In genomic region chr10:89415478-89415877, GRCm38 (mm10) we compare ENCODE assay signal across 29 mouse cellular contexts. TPM values are rescaled to one million over a fixed set of nuclear protein-coding genes. Genes with fewer than 3 reads are reported as not detected.
A peak's percentile ranks its signal among the peaks of the same experiment; 100 is the strongest.
DNase-seq lines count a peak whose midpoint lies in the region; ATAC-seq lines count a peak whose summit lies in the region.
"Had no signal": no experiment of that assay in that cellular context is flagged by ENCODE, and none has a peak within 500 bp of the region (broad histone marks: within the 10 kb centered on the region; RNA-seq: fewer than 3 reads in every experiment).

No protein-coding gene starts in this region.

- DNase-seq in liver: peak; percentile 9
- no peak for DNase-seq in liver, embryonic 11.5 days (ENCODE audit: low spot score)
- DNase-seq in kidney, postnatal 4 days: no peak
- DNase-seq in gastrocnemius, postnatal 10 days: no peak
- DNase-seq: adrenal gland, postnatal 36 days; cerebellum, adult 11 months; cerebellum, adult 9-10 months; cerebellum, postnatal 36 days; embryo, embryonic 11 days; gastrocnemius, adult 2 months; kidney, adult 11 months; kidney, postnatal 36 days; left cerebral cortex, postnatal 4 days; lung, postnatal 10 days; thymus, postnatal 14 days had no signal

- H3K36me3 ChIP-seq in liver, embryonic 12.5 days: peaks cover 84% of the 10 kb centered on the region
- H3K36me3 ChIP-seq in liver, embryonic 11.5 days (ENCODE audit: control insufficient read depth, insufficient read depth, low read length): peaks cover 17% of the 10 kb centered on the region
- no peaks in the 10 kb centered on the region for H3K36me3 ChIP-seq in midbrain, embryonic 15.5 days (replicated peaks)
- H3K36me3 ChIP-seq in kidney, embryonic 15.5 days: peaks cover 64% of the 10 kb centered on the region
- H3K36me3 ChIP-seq: hindbrain, embryonic 15.5 days had no signal

- no peak overlapping the region for H3K9ac ChIP-seq in liver, embryonic 12.5 days
- no peak overlapping the region for H3K9ac ChIP-seq in liver, embryonic 11.5 days (ENCODE audit: low read depth, low read length)
- H3K9ac ChIP-seq in midbrain, embryonic 15.5 days: no peak overlapping the region
- H3K9ac ChIP-seq in kidney, embryonic 15.5 days: no peak overlapping the region
- H3K9ac ChIP-seq: embryonic facial prominence, embryonic 12.5 days; forebrain, embryonic 15.5 days; heart, embryonic 12.5 days; hindbrain, embryonic 15.5 days; liver, embryonic 15.5 days; midbrain, embryonic 12.5 days; neural tube, embryonic 13.5 days had no signal

- no peak overlapping the region for H3K4me3 ChIP-seq in liver, embryonic 12.5 days
- no peak overlapping the region for H3K4me3 ChIP-seq in liver, embryonic 11.5 days (ENCODE audit: low read depth, low read length)
- H3K4me3 ChIP-seq in midbrain, embryonic 15.5 days: no peak overlapping the region
- H3K4me3 ChIP-seq in kidney, embryonic 15.5 days (replicated peaks): no peak overlapping the region
- H3K4me3 ChIP-seq: embryonic facial prominence, embryonic 12.5 days; forebrain, embryonic 15.5 days; gastrocnemius, adult 2 months; heart, embryonic 12.5 days; hindbrain, embryonic 10.5 days; hindbrain, embryonic 15.5 days; liver, embryonic 15.5 days; midbrain, embryonic 12.5 days; neural tube, embryonic 13.5 days had no signal

- ATAC-seq in liver, embryonic 12.5 days: no peak
- ATAC-seq in liver, embryonic 11.5 days (replicated peaks; ENCODE audit: low FRiP score): peak; percentile 53; the same call in 1 of the 2 replicates
- peak; percentile 97 for ATAC-seq in megakaryocyte progenitor cell, adult 5-6 weeks (replicated peaks; ENCODE audit: poor library complexity)
- ATAC-seq in midbrain, embryonic 15.5 days (replicated peaks): no peak
- ATAC-seq in kidney, embryonic 15.5 days (replicated peaks; ENCODE audit: low FRiP score): no peak
- ATAC-seq: forebrain, embryonic 15.5 days; inflammation-experienced regulatory T-cells, adult 6 months had no signal

- no peak overlapping the region for H3K4me2 ChIP-seq in liver, embryonic 12.5 days
- no peak overlapping the region for H3K4me2 ChIP-seq in liver, embryonic 11.5 days
- no peak overlapping the region for H3K4me2 ChIP-seq in midbrain, embryonic 15.5 days
- no peak overlapping the region for H3K4me2 ChIP-seq in kidney, embryonic 15.5 days
- H3K4me2 ChIP-seq: embryonic facial prominence, embryonic 12.5 days; forebrain, embryonic 15.5 days; heart, embryonic 12.5 days; hindbrain, embryonic 15.5 days; liver, embryonic 15.5 days; midbrain, embryonic 12.5 days; neural tube, embryonic 13.5 days had no signal

- WGBS in liver, embryonic 12.5 days (ENCODE audit: insufficient replicate concordance): 51% methylated on average over 3 of the region's 3 CpGs
- 66% methylated on average over 3 of the region's 3 CpGs for WGBS in liver, embryonic 11.5 days
- 65% methylated on average over 3 of the region's 3 CpGs for WGBS in midbrain, embryonic 15.5 days
- WGBS in kidney, embryonic 15.5 days: 54% methylated on average over 3 of the region's 3 CpGs

- H3K27ac ChIP-seq in liver, embryonic 12.5 days: no peak overlapping the region
- H3K27ac ChIP-seq in liver, embryonic 11.5 days (ENCODE audit: low read depth, low read length): no peak overlapping the region
- H3K27ac ChIP-seq in midbrain, embryonic 15.5 days: no peak overlapping the region
- H3K27ac ChIP-seq in kidney, embryonic 15.5 days: no peak overlapping the region
- H3K27ac ChIP-seq: embryonic facial prominence, embryonic 12.5 days; forebrain, embryonic 15.5 days; gastrocnemius, adult 2 months; hindbrain, embryonic 10.5 days; hindbrain, embryonic 15.5 days; liver, embryonic 15.5 days; macrophage; midbrain, embryonic 12.5 days; neural tube, embryonic 13.5 days had no signal

- no peaks in the 10 kb centered on the region for H3K9me3 ChIP-seq in liver, embryonic 12.5 days (replicated peaks)
- H3K9me3 ChIP-seq in liver, embryonic 11.5 days (ENCODE audit: control insufficient read depth, low read length): no peaks in the 10 kb centered on the region
- no peaks in the 10 kb centered on the region for H3K9me3 ChIP-seq in midbrain, embryonic 15.5 days
- H3K9me3 ChIP-seq in kidney, embryonic 15.5 days (replicated peaks): no peaks in the 10 kb centered on the region
- H3K9me3 ChIP-seq: embryonic facial prominence, embryonic 12.5 days; forebrain, embryonic 15.5 days; heart, embryonic 12.5 days; hindbrain, embryonic 10.5 days; hindbrain, embryonic 15.5 days; liver, embryonic 15.5 days; midbrain, embryonic 12.5 days; neural tube, embryonic 13.5 days had no signal

- H3K27me3 ChIP-seq in liver, embryonic 12.5 days (replicated peaks): no peaks in the 10 kb centered on the region
- no peaks in the 10 kb centered on the region for H3K27me3 ChIP-seq in liver, embryonic 11.5 days (replicated peaks; ENCODE audit: control insufficient read depth, insufficient read depth, low read length)
- H3K27me3 ChIP-seq in midbrain, embryonic 15.5 days (replicated peaks): no peaks in the 10 kb centered on the region
- H3K27me3 ChIP-seq in kidney, embryonic 15.5 days: no peaks in the 10 kb centered on the region
- H3K27me3 ChIP-seq: embryonic facial prominence, embryonic 12.5 days; forebrain, embryonic 15.5 days; heart, embryonic 12.5 days; hindbrain, embryonic 15.5 days; liver, embryonic 15.5 days; midbrain, embryonic 12.5 days; neural tube, embryonic 13.5 days had no signal

- no peaks in the 10 kb centered on the region for H3K4me1 ChIP-seq in liver, embryonic 12.5 days
- H3K4me1 ChIP-seq in liver, embryonic 11.5 days (replicated peaks; ENCODE audit: control insufficient read depth, insufficient read depth, low read length): no peaks in the 10 kb centered on the region
- H3K4me1 ChIP-seq in midbrain, embryonic 15.5 days: no peaks in the 10 kb centered on the region
- no peaks in the 10 kb centered on the region for H3K4me1 ChIP-seq in kidney, embryonic 15.5 days
- H3K4me1 ChIP-seq: embryonic facial prominence, embryonic 12.5 days; forebrain, embryonic 15.5 days; heart, embryonic 12.5 days; hindbrain, embryonic 10.5 days; hindbrain, embryonic 15.5 days; liver, embryonic 15.5 days; midbrain, embryonic 12.5 days; neural tube, embryonic 13.5 days had no signal

RNA-seq across cellular contexts. Expression of gene Gas2l3, which starts 28.3 kb away (rescaled TPM):
- 6.7 and 8.0 TPM in 2 replicates for polyA plus RNA-seq in liver, embryonic 12.5 days (2016; fragmentation: Nextera tagmentation; extraction: Ambion mirVana)
- 7.6 and 9.1 TPM in 2 replicates for polyA plus RNA-seq in liver, embryonic 11.5 days (2014; fragmentation: Nextera tagmentation; extraction: Ambion mirVana)
- total RNA-seq in megakaryocyte progenitor cell, adult 5-6 weeks (2015): 23.2 and 24.1 TPM in 2 replicates
- 22.1 and 33.9 TPM in 2 replicates for total RNA-seq in megakaryocyte progenitor cell, adult 5-6 weeks (2017)
- total RNA-seq in gastrocnemius, postnatal 10 days (2021): 10 to 100 TPM in 1 of 2 experiments, 1 to 10 TPM in 1; 10.0 to 13.8 TPM
- 3.9 and 4.5 TPM in 2 replicates for polyA plus RNA-seq in midbrain, embryonic 15.5 days (2015; fragmentation: Nextera tagmentation; extraction: Ambion mirVana)
- 18.9 and 19.6 TPM in 2 replicates for polyA plus RNA-seq in kidney, embryonic 15.5 days (2015; fragmentation: Nextera tagmentation; extraction: Ambion mirVana)

Comparison
In these comparisons a context has a peak if more than half of its experiments do, and no peak if none do; other contexts are left out.
1. ATAC-seq: peak in liver, embryonic 11.5 days (single experiment) and megakaryocyte progenitor cell, adult 5-6 weeks (single experiment); none in liver, embryonic 12.5 days (single experiment), midbrain, embryonic 15.5 days (single experiment) and kidney, embryonic 15.5 days (single experiment).